Mouse (Mus musculus): ENCODE measurements at regions not wholly inside any gene's neighbourhood (a gene's known extent, or its start where the extent isn't known, plus 50 kb on each side); places are given as distances from the start of the nearest gene placed in this dataset.

DNA sequence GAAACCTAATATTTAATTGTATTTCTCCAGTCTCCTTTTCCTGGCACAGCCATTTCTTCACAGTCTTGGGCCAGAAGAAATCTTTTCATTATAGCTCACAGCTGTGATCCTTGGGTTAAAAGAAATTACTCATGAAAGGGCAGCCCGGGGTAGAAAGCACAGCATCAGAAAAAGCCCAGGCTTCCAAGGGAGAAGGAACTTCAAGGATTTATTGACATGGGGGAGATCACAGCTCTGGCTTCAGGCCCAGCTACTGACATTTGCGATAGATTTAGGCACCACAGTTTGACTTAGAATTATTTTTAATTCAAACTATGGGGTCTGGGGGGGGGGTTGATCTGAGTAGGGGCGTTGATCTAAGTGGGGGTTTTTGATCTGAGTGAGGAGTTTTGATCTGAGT lies 291.3 kb downstream of the Gm9195 start:
- TF ChIP-seq CTCF (IDR thresholded peaks at IDR 0.05; ENCODE audit: extremely low read depth, insufficient read length, insufficient replicate concordance, low read depth, low read length) (no peak), POLR2A (IDR thresholded peaks at IDR 0.05; ENCODE audit: low read depth, low read length) (no peak)
